Mouse (Mus musculus): ENCODE results near the gene A1cf. TPM values are rescaled to one million over a fixed set of nuclear protein-coding genes. Genes with fewer than 3 reads are reported as not detected.

A1cf gene
- total RNA-seq, 2 experiments from 2014 or later: not detected

- intact Hi-C loops (cut with DNase I): no loop called here
- DNase-seq (ENCODE audit: low spot score in 2 of 2): no peak
Measured at GRCm38 (mm10) chr19:31923615-31924352, 55.2 kb downstream of the A1cf start.

GRCm38 (mm10) chr19:31950793-31951489 lies 82.4 kb downstream of the A1cf start:
- no peak for DNase-seq (ENCODE audit: low spot score in 2 of 2)
- intact Hi-C loops (cut with DNase I): no loop called here

GRCm38 (mm10) chr19:31953799-31954198 lies 85.2 kb downstream of the A1cf start:
- DNase-seq (ENCODE audit: low spot score in 2 of 2): peak in 1 of 2 experiments; percentile 26
- intact Hi-C loops (cut with DNase I): no loop called here

GRCm38 (mm10) chr19:31954267-31954666 lies 85.7 kb downstream of the A1cf start:
- DNase-seq (ENCODE audit: low spot score in 2 of 2): no peak
- intact Hi-C loops (cut with DNase I): no loop called here

- intact Hi-C loops (cut with DNase I): no loop called here
- no peak for DNase-seq (ENCODE audit: low spot score in 2 of 2)
Measured at GRCm38 (mm10) chr19:31954696-31955095, 86.1 kb downstream of the A1cf start.

GRCm38 (mm10) chr19:31956359-31956758 lies 87.8 kb downstream of the A1cf start:
- intact Hi-C loops (cut with DNase I): no loop called here
- no peak for DNase-seq (ENCODE audit: low spot score in 2 of 2)

- intact Hi-C loops (cut with DNase I): no loop called here
- DNase-seq (ENCODE audit: low spot score in 2 of 2): no peak
Measured at GRCm38 (mm10) chr19:31960434-31960833, 91.9 kb downstream of the A1cf start.

- no peak for DNase-seq (ENCODE audit: low spot score in 2 of 2)
- intact Hi-C loops (cut with DNase I): no loop called here
Measured at GRCm38 (mm10) chr19:31963147-31963546, 94.6 kb downstream of the A1cf start.

- intact Hi-C loops (cut with DNase I): loop anchor here (5.0 kb wide), 2 partner anchors 106 to 211 kb away; no protein-coding TSS in a partner anchor
- DNase-seq (ENCODE audit: low spot score in 2 of 2): peak in 1 of 2 experiments; percentile 26
Measured at GRCm38 (mm10) chr19:31967933-31968532, 99.5 kb downstream of the A1cf start.

GRCm38 (mm10) chr19:31971405-31971804 lies 102.8 kb downstream of the A1cf start:
- intact Hi-C loops (cut with DNase I): loop anchor here (5.0 to 10.0 kb wide), 4 partner anchors 61 to 713 kb away; partner anchors contain the start of gene Minpp1
- no peak for DNase-seq (ENCODE audit: low spot score in 2 of 2)

GRCm38 (mm10) chr19:31971998-31972397 lies 103.4 kb downstream of the A1cf start:
- peak; percentile 79 to 85 for DNase-seq (ENCODE audit: low spot score in 2 of 2)
- intact Hi-C loops (cut with DNase I): loop anchor here (5.0 to 10.0 kb wide), 4 partner anchors 60 to 713 kb away; partner anchors contain the start of gene Minpp1

- intact Hi-C loops (cut with DNase I): loop anchor here (10.0 kb wide), 2 partner anchors 509 to 709 kb away; partner anchors contain the start of gene Minpp1
- no peak for DNase-seq (ENCODE audit: low spot score in 2 of 2)
Measured at GRCm38 (mm10) chr19:31975882-31976281, 107.3 kb downstream of the A1cf start.

- DNase-seq (ENCODE audit: low spot score in 2 of 2): no peak
- intact Hi-C loops (cut with DNase I): no loop called here
Measured at GRCm38 (mm10) chr19:31991057-31991456, 122.5 kb downstream of the A1cf start.

- intact Hi-C loops (cut with DNase I): no loop called here
- no peak for DNase-seq (ENCODE audit: low spot score in 2 of 2)
Measured at GRCm38 (mm10) chr19:31996916-31997315, 128.4 kb downstream of the A1cf start.

Other genes starting within 250 kb of the A1cf start
- gene Prkg1, start 103.7 kb upstream of the A1cf start, total RNA-seq (2021): 10 to 100 TPM; 16.1 to 19.0 TPM
- gene Asah2, start 239.4 kb downstream of the A1cf start, total RNA-seq (2021): 1 to 10 TPM; 7.2 to 7.3 TPM

Measured in left cerebral cortex, postnatal 25 days (tissue).